Mouse (Mus musculus) megakaryocyte, embryonic 14.5 days (primary cell): ENCODE results near the gene Fam189b.

ENCODE experiments used
- FLI1 ChIP-seq: IDR thresholded peaks from 2 replicates; pipeline ENCODE4 v1.6.1; 2012; ENCODE audit warnings: low read length, inconsistent platforms, mixed read lengths
- GATA1 ChIP-seq: IDR thresholded peaks from 3 replicates; pipeline ENCODE4 v1.6.1; 2012; ENCODE audit warnings: mixed read lengths, low read length, inconsistent platforms, borderline replicate concordance

DNA sequence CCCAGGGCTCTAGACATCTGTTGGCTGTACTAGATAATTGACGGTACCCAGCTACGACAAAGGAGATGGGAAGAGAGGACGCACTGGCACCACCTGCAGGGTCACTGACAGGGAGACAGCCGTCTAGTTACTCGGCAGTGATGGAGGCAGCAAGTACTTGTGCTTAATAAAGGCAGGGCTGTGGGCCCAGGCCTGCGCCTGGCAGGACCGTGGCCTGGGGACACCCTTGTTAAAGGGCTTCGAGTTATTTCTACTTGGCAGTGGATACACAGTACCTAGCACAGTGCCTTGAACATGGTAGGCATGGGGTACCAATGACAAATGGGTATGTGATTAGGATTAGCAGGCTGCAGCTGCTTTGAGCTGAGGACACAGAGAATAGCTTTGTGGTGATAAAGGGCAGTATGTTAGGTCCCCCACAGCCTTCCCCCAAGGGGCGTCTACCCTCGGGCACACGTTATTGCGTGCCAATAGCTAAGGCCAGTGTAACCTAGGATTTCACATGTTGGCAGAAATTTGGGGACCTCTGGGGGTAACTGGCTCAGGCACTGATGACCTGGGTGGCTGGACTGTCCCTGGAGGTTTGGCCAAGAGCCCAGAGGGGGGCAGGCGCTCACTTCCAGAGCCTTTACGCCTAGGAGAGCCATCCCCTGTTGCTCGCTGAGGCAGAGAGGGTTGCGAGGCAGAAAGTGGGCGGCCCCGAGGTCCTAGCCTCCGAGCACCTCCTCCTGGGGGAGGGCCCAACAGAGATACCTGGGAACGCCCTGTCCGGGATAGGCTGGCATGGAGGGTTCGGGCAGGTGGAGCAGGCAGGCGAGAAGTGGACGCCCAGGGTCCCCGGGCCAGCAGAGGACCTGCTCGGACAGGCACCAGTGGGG lies 35.6 kb upstream of the Fam189b start:
- no peak for TF ChIP-seq FLI1
- no peak for TF ChIP-seq GATA1
